Mouse (Mus musculus): ENCODE results near the gene Rbfox1.

Rbfox1 gene

DNA sequence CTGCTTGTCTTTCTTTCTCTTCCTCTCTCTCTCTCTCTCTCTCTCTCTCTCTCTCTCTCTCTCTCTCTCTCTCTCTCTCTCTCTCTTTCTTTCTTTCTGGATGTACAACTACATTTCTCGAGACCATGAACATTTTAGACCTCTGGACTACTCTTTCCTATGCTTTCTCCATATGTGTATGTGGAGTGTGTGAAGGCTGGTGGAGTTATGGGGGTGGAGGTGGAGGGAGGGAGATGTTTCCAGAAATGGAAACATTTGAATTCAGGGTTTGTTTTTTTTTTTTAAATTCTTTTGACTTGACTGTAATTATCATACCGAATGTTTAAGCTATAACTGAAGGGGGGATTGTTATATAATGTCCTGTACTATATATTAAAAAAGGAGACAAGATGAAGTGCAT lies 1338.1 kb downstream of the Rbfox1 start:
- DNase-seq (ENCODE audit: low spot score in 2 of 2) = no peak

DNA sequence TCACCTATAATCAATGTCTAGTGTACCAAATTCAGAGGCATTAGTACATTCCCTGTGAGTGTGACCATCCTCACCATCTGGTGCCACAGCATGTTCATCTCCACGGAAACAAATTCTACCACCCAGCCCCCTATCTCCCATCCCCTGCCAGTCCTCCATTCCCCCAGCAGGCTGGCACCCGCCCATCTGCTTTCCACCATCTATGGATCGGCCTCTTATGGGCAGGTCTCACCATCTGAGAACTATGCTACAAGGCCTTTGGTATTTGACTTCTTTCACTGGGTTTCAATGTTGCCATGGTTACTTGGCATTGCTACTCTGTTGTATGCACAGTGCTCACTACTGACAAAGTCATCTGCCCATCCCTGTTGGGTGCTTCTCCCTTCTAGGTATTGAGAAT lies 1340.8 kb downstream of the Rbfox1 start:
- no peak for DNase-seq (ENCODE audit: low spot score in 2 of 2)

DNA sequence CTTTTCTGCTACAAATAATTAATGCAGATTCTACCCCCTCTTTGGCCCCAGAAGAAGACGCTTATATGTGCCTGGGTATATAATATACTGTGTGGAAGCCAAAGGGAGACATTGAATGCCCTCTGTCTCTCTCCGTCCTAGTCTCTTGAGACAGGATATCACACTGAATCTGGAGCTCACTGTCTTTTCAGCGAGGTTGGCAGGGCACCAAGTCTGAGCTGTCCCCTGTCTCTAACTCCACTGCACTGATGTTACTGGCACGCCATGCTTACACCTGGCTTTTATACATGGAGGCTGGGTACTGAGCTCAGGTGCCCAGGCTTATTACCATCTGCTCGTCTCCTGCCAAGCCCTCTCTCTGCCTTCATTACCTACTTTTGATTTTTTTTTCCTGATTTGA lies 1343.1 kb downstream of the Rbfox1 start:
- no peak for DNase-seq (ENCODE audit: low spot score in 2 of 2)

DNA sequence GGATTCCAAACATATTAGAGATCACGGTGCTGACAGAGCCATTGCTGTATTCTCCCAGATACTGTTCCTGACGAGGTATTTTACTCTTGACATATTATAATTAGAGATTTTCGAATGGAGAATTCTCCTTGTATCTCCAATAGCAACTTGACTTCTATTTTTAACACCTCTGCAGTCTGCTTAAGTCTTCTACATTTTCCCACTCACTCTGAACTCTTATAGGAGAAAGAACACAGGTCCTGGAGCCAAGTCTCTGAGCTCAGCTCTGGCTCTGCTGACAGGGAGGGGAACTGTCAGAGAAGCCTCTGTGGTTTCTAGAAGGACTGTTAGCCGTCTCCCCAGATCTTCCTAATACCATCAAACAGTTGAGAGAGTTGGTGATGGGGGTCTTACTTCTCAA lies 1344.1 kb downstream of the Rbfox1 start:
- no peak for DNase-seq (ENCODE audit: low spot score in 2 of 2)

DNA sequence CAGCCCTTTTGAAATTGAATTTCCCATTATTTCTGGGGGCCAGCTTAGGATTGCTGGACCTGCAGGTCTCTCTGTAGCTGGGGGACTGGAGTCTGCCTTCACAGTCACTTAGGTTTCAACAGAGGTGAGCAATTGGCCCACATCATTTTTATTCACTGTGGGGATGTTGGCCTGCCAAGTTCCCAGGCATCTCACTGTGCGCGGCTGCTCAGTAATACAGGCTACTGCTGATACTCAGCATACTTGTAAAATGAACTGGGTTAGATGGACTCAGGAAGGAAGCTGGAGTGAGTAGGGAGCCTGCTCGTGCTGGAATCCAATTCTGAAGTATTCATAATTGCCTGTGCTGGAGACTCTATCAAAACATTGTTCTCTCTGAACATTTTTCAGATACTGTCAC lies 1356.5 kb downstream of the Rbfox1 start:
- no peak for DNase-seq (ENCODE audit: low spot score in 2 of 2)

DNA sequence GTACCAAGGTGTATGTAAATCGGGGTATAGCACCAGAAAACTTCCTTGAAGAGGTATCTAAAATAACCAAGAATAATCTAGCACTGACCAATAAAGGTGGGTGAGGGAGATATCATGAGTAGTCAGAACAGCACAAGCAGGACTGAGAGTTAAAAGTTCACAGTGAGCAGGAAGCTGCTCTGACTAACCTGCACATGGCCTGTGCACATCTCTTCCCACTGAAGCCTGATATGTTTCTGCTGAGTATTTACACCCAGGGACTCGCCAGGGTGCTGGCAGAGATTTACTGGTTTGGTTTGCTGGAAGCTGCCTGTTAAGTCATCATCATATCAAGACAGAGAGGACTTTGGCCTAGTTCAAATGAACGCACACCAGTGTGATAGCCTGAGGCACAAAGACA lies 1357.3 kb downstream of the Rbfox1 start:
- no peak for DNase-seq (ENCODE audit: low spot score in 2 of 2)

DNA sequence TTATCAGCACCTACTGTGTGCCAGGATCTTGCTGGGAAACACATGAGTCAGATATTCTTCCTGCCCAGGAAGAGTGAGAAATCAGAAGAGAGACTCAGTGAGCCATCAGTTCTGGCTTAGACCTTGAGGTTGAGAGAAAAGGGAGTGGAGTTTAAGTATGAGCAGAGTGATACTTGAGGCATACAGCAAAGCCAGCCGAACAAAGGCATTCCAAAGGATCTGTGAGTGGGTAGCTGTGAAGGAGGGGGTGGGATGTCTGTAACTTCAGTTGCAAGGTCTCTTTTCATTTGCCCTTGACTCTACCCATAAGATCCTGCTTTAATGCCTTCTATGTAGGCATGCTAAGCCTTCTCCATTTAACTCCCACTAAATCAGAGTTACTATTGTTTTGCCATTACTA lies 1359.2 kb downstream of the Rbfox1 start:
- DNase-seq (ENCODE audit: low spot score in 2 of 2) = no peak

DNA sequence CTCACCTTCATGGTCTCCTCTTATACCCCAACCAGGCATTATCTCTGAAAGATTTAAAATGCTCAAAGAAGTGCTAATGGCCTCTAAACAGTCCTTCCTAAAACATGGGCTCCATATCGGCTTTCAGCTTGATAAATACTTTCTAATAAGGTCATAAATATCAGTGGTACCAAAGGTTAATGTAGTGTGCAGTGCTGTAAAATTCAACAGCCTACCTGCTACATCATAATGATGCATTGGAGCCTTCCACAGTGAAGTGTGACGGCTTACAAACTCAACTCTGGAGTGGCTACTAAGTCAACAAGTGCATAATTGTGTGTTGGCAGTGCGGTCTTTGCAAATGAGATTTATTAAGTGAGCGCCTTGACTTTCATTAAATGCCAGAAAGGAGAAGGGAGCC lies 1366.5 kb downstream of the Rbfox1 start:
- DNase-seq (ENCODE audit: low spot score in 2 of 2) = no peak

DNA sequence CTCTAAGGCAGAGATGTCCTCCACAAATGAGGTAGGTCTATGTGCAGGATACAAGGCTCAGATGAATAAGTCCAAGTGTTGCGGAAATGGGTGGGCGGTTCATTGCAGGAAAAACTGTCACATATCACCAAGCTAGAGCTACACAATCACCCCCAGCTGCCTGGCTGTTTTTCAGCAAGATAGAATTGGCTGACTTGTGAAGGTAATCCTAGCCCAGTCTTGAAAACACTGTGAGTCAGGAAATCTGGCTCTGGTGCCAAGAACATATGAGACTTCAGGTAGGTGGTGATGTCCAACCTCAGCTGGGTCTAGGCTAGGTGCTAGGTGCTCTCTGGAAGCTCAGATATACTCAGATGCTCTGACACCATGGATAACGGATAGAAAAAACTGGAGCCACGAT lies 1372.2 kb downstream of the Rbfox1 start:
- DNase-seq (ENCODE audit: low spot score in 2 of 2) = peak in 1 of 2 experiments; percentile 14

DNA sequence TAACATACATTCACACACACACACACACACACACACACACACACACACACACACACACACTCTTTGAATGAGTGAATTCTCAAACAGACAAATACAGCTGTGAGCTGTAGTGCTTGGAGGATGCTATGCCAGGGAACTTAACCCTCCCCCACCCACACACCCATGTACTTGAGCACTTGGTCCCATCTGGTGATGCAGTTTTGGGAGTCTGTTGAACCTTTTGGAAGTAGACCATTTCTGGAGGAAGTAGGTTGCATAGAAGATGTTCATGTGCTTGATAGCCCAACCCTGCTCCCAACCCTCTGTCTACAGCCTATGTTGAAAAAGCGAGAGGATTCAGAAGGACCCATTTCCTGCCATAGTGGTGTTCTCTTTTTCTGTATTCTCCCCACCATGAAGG lies 1378.1 kb downstream of the Rbfox1 start:
- DNase-seq (ENCODE audit: low spot score in 2 of 2) = no peak

DNA sequence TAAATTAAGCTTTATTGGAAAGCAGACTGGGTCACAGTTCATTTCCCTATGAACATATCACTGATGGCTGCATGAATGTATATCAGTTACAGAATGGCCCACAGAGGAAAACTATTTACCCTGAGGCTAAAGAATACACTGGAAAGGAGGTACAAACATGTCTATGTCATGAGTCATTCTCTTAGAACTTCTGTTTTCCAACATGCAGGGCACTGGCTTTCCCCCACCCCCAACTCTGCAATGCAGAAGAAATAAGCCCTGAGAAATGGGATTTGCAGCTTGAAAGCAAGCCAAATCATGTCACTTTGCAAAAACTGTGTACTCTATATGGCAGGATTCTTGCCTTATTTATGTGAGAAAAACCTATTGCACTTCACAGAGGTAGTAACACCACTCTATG lies 1380.6 kb downstream of the Rbfox1 start:
- no peak for DNase-seq (ENCODE audit: low spot score in 2 of 2)

DNA sequence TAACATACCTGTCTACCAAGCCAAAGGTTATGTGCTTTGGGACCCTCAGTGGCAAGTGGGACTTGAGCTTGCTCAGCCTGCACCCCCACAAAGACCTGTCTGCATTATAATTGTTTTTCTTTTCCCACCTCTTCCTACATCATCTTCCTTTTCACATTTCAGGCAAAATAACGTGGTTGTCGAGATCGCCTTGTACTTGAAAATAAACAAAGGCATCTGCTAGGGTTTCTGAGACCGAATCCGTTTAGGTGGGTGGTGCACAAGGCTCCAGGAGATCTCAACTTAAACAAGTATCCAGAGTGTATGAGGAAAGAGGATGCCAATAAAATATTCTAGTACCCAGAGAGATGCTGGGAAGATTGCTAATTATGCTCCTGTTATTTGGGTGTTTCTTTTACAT lies 1390.3 kb downstream of the Rbfox1 start:
- DNase-seq (ENCODE audit: low spot score in 2 of 2) = no peak

DNA sequence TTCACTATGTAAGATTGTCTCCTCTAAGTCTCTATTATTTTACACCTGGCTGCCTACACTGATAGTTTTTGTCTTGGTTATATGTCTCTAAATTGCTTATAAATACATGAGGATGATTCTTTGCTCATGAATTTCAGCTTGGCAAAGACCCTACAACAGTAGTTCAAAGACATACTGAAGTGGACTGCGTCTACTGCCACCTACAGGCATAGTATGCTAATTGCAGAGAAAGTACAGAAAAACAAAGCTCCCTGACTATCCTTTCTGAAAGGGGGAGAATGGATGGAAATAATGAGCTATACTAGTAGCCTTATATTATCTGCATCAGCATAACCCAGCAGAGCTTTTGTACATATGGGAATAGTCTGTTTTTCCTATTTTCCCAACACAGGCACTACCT lies 1390.7 kb downstream of the Rbfox1 start:
- DNase-seq (ENCODE audit: low spot score in 2 of 2) = no peak

DNA sequence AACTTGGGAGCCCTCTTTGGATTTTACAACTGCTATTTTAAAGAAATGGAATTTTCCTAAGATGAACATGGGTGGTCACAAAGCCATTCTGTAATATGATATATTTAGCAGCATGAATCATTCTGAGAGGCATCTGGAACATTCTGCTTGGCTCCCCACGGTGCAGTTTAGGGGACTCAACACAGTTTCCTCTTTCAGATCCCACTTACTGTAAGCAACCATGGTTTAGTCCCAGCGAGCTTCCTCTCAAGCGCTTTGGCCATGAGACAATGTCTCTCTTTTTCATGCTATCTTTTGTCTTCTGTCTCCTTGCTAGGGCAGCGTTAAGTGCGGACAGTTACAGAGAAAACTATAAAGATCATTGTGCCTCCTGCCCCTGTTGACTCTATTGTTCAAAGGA lies 1394.4 kb downstream of the Rbfox1 start:
- DNase-seq (ENCODE audit: low spot score in 2 of 2) = peak in 1 of 2 experiments; percentile 15

DNA sequence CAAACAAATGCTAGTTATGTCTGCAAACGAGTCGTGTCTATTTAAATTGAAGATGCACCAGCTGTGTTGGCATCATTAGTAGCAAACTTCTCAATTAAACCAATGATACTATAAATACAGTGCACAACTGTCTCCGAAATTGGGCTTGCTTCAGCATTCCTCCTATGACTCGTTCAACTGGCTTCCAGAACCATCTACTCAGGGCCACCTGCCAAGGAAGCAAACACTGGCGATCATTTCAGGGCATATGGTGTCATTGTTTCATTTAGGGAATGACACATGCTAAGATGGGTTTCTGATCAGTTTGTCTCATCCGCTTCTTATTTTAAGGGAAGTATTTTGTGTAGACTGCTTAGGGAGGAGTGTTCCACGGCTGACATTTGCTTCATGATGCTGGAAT lies 1397.1 kb downstream of the Rbfox1 start:
- peak; percentile 31 to 40 for DNase-seq (ENCODE audit: low spot score in 2 of 2)

DNA sequence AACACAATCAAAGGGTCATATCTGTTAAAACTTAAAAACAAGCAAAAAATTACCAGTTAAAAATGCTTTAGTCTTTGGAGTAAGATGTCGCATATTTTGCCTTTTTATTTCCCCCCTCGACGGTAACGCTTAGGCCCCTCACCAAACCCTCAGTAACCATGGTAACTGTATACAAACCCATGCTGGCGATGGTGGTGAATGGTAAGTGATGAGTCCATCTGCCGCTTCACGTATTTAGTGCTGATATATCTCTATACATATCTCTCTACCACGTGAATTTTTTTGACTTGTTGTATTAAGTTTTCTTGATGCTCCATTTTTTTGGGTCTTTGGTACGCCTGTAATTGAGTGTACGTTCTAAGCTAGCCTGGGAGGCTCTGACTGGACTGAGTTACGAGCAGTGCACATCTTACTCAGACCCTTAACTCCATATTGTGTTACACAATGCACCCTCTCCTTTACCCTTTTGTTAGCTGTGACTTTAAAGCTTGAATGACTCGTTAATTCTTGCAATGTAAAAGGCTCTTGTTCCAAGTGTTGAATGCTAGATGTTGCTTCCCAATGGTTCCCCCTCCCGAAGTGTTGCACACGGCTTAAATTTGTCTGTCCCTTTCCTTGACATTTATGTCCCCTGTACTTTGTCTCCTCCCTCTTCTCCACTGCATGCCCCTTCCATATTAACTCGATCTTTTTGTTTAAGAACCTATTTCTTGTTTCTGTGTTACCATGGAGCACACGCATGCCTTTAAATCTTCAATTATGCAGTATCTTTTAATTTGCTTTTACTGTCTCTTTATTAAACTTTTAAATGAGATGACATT lies 1408.0 kb downstream of the Rbfox1 start:
- no peak for DNase-seq (ENCODE audit: low spot score in 2 of 2)

DNA sequence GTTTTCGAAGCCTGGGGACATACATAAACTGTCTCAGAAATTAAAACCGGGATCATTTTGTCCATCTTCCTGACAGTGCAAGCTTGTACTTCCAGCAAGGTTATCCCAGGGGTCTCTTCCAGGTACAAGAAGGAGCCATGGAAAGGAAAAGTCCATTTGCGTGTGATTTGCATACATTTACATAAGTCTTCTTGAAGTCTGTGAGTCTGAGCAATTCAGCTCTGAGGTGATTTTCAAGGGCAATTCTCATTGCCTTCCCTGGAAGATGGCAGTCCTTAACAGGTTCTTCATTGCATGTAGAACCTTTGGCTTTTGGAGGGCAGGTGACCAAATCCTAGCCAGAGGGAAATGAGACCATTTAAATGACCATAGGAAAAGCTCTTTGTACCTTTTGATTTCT lies 1417.3 kb downstream of the Rbfox1 start:
- DNase-seq (ENCODE audit: low spot score in 2 of 2) = no peak

DNA sequence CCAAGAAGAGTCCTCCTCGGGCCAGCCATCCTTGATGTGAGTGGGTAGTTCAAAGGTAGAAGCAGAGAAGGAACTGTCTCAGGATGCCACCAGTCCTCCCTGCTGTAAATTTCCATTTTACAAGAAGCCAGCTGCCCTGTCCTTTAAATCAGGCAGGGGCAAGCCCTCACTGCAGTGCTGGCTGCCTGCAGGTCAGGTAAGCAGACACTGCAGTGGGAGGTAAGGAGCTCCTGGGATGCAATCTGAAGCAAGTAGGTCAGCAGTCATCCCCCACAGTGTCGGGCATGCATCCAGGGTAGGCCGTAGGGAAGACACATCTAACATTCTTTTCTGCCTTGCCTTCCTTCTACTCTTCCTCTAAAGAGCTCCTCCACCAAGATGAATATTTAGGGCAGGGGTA lies 1444.0 kb downstream of the Rbfox1 start:
- no peak for DNase-seq (ENCODE audit: low spot score in 2 of 2)

DNA sequence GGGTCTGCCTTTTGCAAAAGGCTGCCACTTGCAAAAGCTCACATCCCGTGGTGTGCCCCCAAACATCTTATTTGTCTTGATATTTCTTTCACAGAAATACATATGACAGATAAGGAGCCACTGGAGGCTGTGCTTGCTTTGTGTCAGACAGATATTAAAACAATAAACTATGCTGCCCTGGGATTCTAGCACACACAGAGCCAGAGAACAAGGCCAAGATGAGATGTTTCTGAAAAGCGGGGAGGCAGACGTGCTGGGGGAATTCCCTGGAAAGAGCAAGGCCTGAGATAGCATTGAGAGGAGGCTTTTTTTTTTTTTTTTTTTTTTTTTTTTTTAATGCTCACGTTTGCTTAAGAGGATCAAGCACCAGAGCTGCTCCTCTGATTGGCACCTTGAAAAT lies 1456.0 kb downstream of the Rbfox1 start:
- DNase-seq (ENCODE audit: low spot score in 2 of 2) = no peak

DNA sequence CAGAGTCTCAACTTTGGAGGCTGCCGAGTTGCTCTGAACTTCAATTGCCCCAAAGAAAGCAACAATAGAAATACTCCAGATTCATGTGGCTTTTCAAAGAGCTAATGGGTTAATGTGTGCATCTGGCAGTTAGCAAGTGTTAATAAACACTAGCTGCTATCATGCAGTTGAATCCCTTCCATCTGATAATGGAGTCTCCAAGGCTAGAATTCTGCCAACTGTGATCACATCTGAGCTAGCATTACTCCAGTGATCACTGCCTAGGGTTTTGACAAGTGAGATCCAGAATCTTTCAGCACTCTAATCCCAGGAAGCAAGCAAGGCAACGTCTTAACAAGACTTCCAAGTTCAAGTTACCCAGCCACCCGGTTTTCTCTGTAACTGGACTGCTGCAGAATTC lies 1460.1 kb downstream of the Rbfox1 start:
- no peak for DNase-seq (ENCODE audit: low spot score in 2 of 2)

DNA sequence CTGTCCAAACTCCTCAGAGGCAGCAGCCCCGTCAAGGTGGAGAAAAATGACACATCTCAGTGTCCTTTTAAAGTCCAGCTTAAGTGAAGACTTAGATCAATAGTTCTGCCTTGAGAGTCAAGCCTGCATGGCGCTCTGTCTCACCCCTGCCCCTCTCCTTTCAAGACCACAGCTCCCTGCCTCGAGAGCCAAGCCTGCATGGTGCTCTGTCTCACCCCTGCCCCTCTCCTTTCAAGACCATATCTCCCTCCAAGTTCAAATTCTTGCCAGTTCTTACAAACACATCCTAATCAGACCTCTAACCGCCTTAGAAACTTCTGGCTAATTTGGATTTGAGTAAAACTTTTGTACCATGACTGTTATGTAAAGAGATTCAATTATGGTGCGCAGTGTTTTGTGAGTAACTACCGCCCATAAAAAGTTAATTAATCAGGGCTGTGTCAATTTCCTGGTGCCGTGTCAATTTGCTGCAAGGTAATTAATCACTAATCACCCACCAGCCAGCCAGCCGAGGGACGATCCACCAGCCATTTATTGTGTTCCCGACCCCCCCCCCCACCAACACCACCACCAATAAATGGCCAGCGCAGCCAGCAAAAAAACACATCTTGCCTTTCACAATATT lies 1461.0 kb downstream of the Rbfox1 start:
- DNase-seq (ENCODE audit: low spot score in 2 of 2) = no peak

DNA sequence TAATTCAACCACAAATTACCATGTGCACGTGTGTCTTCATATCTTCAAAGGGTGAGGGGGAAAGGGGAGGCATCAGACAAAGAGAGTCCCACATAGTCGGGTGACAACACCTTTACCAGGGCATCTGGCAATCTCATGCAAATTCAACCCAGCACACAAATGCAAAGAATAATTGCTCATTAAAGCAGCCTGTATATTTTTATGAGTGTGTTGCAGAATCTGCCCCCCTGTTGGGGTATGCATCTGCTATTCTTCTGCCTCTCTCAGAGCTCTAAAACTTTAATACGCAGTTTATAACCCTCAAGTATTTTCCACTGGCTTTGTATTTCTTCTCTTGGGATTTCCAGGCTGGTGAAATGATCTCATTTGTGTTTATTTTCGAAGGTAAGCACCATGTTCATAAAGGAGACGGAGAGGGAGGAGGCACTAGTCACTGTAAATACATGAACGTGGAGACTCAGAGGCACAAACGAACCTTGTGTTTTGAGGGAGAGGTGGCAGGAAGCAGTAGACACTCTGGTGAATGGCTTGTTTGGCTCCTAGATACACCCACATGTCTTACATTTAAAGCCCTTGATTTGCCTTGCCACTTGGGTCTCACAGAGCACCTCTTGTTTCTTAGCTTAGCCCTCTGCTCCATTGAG lies 1462.5 kb downstream of the Rbfox1 start:
- DNase-seq (ENCODE audit: low spot score in 2 of 2) = no peak

DNA sequence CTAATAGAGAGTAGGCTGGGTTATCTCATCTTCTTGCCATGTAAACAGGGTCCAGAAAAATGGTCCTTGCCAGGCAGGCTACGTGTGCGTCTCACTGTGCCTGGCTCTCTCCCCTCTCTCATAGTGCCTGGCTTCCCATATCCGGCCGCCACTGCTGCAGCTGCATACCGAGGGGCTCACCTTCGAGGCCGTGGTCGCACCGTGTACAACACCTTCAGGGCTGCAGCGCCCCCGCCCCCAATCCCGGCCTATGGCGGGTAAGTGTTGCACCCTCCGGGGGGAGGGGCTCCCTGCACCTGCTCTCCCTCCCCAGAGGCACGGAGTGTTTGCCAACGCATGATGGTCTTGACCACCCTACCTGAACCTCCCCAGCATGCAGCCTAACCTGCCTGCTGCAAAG lies 1467.7 kb downstream of the Rbfox1 start:
- no peak for DNase-seq (ENCODE audit: low spot score in 2 of 2)

Measured in frontal cortex, postnatal 25 days (tissue).